Mouse (Mus musculus): ENCODE results near the gene Gm20696.

- TF ChIP-seq GATA1 (IDR thresholded peaks at IDR 0.05; ENCODE audit: borderline replicate concordance, low read length) (no peak), FLI1 (IDR thresholded peaks at IDR 0.05; ENCODE audit: low read length) (no peak)
These were observed 174.5 kb downstream of the Gm20696 start for GRCm38 (mm10) chr6:99491979-99492544.
